Mouse (Mus musculus) intestine, embryonic 14.5 days (tissue): ENCODE results near the gene Armc2. TPM values are rescaled to one million over a fixed set of nuclear protein-coding genes. Genes with fewer than 3 reads are reported as not detected.
A peak's percentile ranks its signal among the peaks of the same experiment; 100 is the strongest.

ENCODE experiments used
- ATAC-seq: fragments of 200-750 bp; cut with Nextera tagmentation; replicated peaks from 2 replicates; pipeline ENCODE4 v1.8.0; 2017; ENCODE audit warnings: low read depth, moderate number of reproducible peaks, moderate TSS enrichment, moderate library complexity; ENCODE audit not compliant: low FRiP score, low TSS enrichment
- DNase-seq: peaks from one replicate; pipeline ENCODE4 v3.0.0-alpha.2; 2018; ENCODE audit warnings: low spot score
- H3K27ac ChIP-seq: fragments of 300-500 bp; sonication (generic); 2 replicates; pipeline ENCODE4 v1.5.1; 2014; ENCODE audit warnings: low read depth, mild to moderate bottlenecking, control low read depth
- H3K27me3 ChIP-seq: fragments of 300-500 bp; sonication (generic); replicated peaks from 2 replicates; pipeline ENCODE4 v1.6.1; 2014; ENCODE audit warnings: low read length, control low read depth; ENCODE audit not compliant: control insufficient read depth, insufficient read depth
- H3K36me3 ChIP-seq: fragments of 300-500 bp; sonication (generic); 2 replicates; pipeline ENCODE4 v1.6.1; 2014; ENCODE audit warnings: low read length, control low read depth; ENCODE audit not compliant: control insufficient read depth, insufficient read depth
- H3K4me1 ChIP-seq: fragments of 300-500 bp; sonication (generic); replicated peaks from 2 replicates; pipeline ENCODE4 v1.6.1; 2014; ENCODE audit warnings: low read length, control low read depth, mixed read lengths; ENCODE audit not compliant: control insufficient read depth, insufficient read depth
- H3K4me2 ChIP-seq: fragments of 300-500 bp; sonication (generic); 2 replicates; pipeline ENCODE4 v1.6.1; 2014; ENCODE audit warnings: low read length
- H3K4me3 ChIP-seq: fragments of 300-500 bp; sonication (generic); 2 replicates; pipeline ENCODE4 v1.5.1; 2014; ENCODE audit warnings: low read depth, low read length, control low read depth, mixed read lengths
- H3K9ac ChIP-seq: fragments of 300-500 bp; sonication (generic); 2 replicates; pipeline ENCODE4 v1.6.1; 2014; ENCODE audit warnings: mild to moderate bottlenecking, low read length
- H3K9me3 ChIP-seq: fragments of 300-500 bp; sonication (generic); 2 replicates; pipeline ENCODE4 v1.6.1; 2016; ENCODE audit warnings: low read length, control low read depth; ENCODE audit not compliant: control insufficient read depth
- WGBS: fragments of 180-500 bp; shearing (Covaris S2); extraction: QIAGEN DNeasy Blood & Tissue Kit; methylation state at CpG from one replicate; pipeline ENCODE4 v1.1.7; 2014; 5-methylcytosine and 5-hydroxymethylcytosine counted together
- polyA plus RNA-seq: library from polyadenylated mRNA; unstranded; fragments of >200 nt; fragmentation: Nextera tagmentation; extraction: Ambion mirVana; gene quantifications from 2 replicates; pipeline ENCODE4 v1.2.1, GENCODE M21; 2014

Armc2 gene
- 1.1 and 1.7 TPM in 2 replicates for polyA plus RNA-seq

DNA sequence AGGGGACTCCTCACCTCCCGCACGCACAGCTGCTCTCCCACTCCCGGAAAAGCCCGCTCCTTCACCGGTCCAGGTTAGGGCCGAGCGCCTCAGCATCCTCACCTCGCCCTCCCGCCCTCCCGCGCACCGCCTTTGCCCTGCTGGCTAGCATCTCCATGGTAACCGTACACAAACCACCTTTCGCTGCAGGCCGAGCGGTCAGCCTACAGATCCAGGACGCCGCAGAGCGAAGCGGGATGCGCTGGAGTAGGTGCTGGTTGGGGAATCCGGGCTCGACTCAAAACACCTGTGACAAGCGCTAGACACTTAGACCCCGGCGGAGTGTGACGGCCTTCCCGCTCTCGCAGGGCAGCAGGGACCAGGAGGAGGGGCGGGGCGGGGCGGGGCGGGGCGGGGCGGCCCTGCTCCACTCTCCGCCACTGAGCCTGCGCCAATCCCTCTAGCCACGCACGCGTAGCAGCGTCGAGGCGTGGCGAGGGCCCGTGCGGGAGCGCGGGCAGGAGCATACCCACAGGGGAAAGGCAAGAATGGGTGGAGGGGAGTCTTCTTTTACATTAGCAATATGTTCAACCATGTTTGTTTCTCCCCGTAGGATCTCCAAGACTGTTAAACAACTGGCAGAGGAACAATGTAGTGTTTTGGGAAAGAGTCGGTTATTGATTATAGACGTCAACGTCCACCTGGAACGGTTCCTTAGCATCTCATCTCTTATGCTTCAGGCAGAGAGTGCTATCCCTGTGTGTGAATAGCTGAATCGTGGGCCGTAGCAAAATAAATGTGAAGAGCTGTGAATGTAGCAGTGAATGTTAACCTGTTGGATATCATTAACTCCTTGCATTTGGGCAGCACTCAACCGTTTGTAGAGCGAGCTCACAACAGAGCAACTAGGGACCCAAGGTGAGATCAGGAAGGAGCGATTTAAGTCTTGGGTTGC, at the start of gene Armc2:
TSS of gene Armc2 (minus strand) at position 427 of the 934 bp plus-strand sequence.
- ATAC-seq (peak; percentile 96), DNase-seq (peak; percentile 83)
- 0 out of 2 replicates have a peak, but pooled peaks cover 6% of the 10 kb centered on the region for H3K27me3 ChIP-seq
- 2% methylated on average over 58 of the region's 58 CpGs for WGBS
- H3K36me3 ChIP-seq, result no peaks in the 10 kb centered on the region
- H3K27ac ChIP-seq, result no peak within 1 kb of the TSS
- peak within 1 kb of the TSS; percentile 11; the same call in 1 of the 2 replicates for H3K9ac ChIP-seq
- peak within 1 kb of the TSS; percentile 53 for H3K4me3 ChIP-seq
- H3K4me1 ChIP-seq, result no peaks in the 10 kb centered on the region; the same call in 1 of the 2 replicates
- peak within 1 kb of the TSS; percentile 49 for H3K4me2 ChIP-seq
- H3K9me3 ChIP-seq, result no peaks in the 10 kb centered on the region

DNA sequence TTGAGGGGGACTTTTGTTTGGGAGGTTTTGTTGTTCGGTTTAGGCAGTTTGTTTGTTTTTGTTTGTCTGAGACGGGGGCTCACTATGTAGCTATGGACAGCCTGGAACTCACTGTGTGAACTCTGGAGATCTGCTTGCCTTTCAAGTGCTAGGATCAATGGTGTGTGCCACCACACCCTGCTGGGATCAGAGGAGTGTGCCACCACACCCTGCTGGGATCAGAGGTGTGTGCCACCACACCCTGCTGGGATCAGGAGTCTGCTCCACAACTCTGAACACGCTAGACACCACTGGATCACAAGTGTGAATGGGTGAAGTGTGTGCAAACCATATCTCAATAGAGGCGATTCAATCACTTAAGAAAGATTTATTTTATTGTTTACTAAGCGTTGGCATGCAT, 46.2 kb upstream of the Armc2 start:
- Histone ChIP-seq H3K27ac (no peak overlapping the region), H3K4me2 (no peak overlapping the region), H3K4me3 (no peak overlapping the region), H3K9me3 (no peaks in the 10 kb centered on the region), H3K27me3 (no peaks in the 10 kb centered on the region), H3K36me3 (no peaks in the 10 kb centered on the region), H3K9ac (no peak overlapping the region), H3K4me1 (no peaks in the 10 kb centered on the region)
- 42% methylated on average over 5 of the region's 5 CpGs for WGBS
- DNase-seq (no peak), ATAC-seq (no peak)

DNA sequence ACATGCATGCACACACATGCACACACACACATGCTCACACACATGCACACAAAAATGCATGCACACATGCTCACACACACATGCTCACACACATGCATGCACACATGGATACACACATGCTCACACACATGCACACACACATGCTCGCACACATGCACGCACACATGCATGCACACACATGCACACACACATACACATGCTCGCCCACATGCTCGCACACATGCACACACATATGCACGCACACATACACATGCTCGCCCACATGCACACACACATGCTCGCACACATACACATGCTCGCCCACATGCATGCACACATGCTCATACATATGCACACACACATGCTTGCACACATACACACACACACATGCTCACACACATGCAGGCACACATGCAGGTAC, 41.3 kb upstream of the Armc2 start:
- Histone ChIP-seq H3K27me3 (no peaks in the 10 kb centered on the region), H3K4me2 (no peak overlapping the region), H3K9ac (no peak overlapping the region), H3K36me3 (no peaks in the 10 kb centered on the region), H3K4me1 (no peaks in the 10 kb centered on the region), H3K4me3 (no peak overlapping the region), H3K27ac (no peak overlapping the region), H3K9me3 (no peaks in the 10 kb centered on the region)
- 96% methylated on average over 8 of the region's 8 CpGs for WGBS
- DNase-seq, result no peak
- no peak for ATAC-seq

DNA sequence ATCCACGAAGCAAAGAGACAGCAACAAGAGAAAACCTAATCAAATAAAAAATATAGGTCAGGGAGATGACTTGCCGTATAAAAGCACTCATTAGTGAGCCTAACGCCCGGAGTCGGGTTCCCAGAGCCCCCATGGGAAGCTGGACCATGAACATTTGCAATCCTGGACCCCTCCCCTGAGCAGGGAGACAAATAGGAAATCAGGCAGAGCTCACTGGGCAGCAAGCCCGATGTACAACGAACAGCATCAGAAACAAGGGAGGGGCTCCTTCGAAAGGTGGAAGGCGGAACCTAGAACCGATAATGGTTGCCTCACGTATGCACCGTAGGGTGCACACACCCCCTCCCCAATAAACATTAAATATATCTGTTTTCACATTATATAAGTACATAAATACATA, 39.5 kb upstream of the Armc2 start:
- ATAC-seq (no peak), DNase-seq (no peak)
- Histone ChIP-seq H3K27ac (no peak overlapping the region), H3K36me3 (no peaks in the 10 kb centered on the region), H3K9ac (no peak overlapping the region), H3K4me3 (no peak overlapping the region), H3K4me2 (no peak overlapping the region), H3K27me3 (no peaks in the 10 kb centered on the region), H3K4me1 (no peaks in the 10 kb centered on the region), H3K9me3 (no peaks in the 10 kb centered on the region)
- WGBS, result 76% methylated on average over 12 of the region's 12 CpGs

DNA sequence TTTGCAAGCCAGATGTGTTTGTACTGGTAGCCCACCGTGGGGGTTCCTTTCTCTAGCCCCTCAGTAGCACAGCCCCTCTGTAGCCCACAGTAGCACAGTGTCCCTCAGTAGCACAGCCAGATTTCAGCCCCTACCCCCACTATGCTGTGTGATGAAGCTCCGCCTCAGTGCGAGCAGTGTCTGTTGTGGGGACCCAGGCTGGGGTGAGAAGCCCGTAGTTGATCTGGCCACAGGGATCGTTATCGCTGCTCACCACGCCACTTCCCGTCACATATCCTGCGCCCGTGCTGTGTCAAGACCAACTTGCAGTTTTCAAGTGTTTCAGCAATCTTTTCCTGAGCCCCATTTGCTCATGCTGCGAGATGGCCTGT, 39.0 kb upstream of the Armc2 start:
- H3K4me1 ChIP-seq, result no peaks in the 10 kb centered on the region
- no peak for DNase-seq
- 49% methylated on average over 11 of the region's 11 CpGs for WGBS
- no peak for ATAC-seq
- H3K4me2 ChIP-seq, result no peak overlapping the region
- no peak overlapping the region for H3K27ac ChIP-seq
- no peaks in the 10 kb centered on the region for H3K36me3 ChIP-seq
- no peak overlapping the region for H3K4me3 ChIP-seq
- H3K9me3 ChIP-seq, result no peaks in the 10 kb centered on the region
- H3K9ac ChIP-seq, result no peak overlapping the region
- no peaks in the 10 kb centered on the region for H3K27me3 ChIP-seq

DNA sequence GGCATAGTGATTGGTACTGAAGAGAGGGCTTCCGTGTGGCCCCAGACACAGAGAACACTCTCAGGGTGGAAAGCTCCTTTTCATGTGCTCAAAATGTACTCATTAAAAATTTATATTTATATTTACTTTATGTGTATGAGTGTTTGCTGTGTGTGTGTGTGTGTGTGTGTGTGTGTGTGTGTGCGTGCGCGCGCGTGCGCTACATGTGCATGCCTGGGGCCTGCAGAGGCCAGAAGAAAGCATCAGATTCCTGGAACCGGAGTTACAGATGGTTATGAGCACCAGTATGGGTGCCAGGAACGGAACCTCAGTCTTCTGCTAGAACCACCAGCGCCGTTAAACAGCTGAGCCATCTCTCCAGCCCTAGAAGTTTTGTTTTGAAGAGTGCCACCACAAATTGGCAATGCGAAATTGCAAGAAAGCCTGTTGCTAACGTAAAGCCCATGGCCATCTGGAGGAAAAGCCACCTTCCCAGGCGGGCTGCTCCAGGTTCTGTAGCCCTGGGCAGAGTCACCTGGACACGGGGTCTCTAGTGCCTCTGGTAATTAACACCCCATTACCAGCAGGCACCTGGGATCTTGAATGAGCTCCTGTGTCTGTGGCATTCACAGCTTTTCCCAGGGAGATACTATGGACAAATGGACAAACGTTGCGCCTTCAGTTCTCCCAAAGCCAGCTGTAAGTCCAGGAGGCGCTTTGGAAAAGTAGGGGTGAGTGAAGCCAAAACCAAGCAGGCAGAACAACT, 38.4 kb upstream of the Armc2 start:
- WGBS, result 85% methylated on average over 18 of the region's 18 CpGs
- Histone ChIP-seq H3K9me3 (no peaks in the 10 kb centered on the region), H3K27ac (no peak overlapping the region), H3K4me2 (no peak overlapping the region), H3K4me1 (no peaks in the 10 kb centered on the region), H3K9ac (no peak overlapping the region), H3K27me3 (no peaks in the 10 kb centered on the region), H3K4me3 (no peak overlapping the region), H3K36me3 (no peaks in the 10 kb centered on the region)
- DNase-seq, result no peak
- ATAC-seq, result no peak

DNA sequence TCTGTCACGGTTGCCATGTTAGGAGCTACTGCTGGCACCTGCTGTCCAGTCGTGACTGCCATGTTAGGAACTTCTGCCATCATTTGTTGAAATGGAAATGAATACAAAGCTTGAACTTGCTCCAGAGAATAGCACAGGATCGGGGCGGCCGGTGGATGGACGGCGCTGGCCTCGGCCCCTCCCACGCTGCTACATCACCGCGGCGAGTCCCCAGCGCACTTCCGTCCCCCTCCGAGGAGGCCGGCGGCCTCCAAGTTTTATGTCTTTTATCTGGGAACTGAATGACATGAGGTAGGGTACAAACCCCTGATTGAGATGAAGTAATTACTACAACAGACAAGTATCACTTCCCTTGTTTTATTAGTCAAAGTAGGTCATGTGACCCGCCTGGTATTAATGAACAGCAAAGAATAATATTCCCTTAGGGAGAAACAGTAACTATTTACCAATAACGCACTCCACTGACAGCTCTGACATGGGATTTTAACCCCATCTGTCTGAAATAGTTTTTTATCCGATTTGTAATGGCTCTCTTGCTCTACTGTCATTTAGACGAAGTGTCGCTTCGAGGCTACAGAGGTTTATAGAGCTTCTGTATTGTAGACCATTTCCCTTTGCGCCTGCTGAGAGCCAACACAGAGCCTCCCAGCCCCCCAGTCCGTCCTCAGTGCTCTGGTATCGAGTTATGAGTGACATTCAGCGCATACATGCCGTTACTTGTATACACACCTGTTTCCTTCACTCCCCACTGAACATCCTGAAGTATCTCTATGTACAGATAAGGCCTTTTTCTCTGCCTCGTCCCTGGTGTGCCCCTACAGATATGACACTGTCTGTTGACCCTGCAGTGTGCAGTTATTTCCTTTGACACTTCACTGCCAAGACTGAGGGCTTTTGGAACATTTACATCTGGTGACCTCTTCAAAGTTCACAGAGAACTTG, 37.3 kb upstream of the Armc2 start:
- Histone ChIP-seq H3K27ac (no peak overlapping the region), H3K4me1 (no peaks in the 10 kb centered on the region), H3K4me3 (no peak overlapping the region), H3K9ac (no peak overlapping the region), H3K4me2 (0 out of 2 replicates have a peak overlapping the region, but pooled peaks have one; percentile 4), H3K27me3 (no peaks in the 10 kb centered on the region), H3K36me3 (no peaks in the 10 kb centered on the region), H3K9me3 (no peaks in the 10 kb centered on the region)
- WGBS, result 63% methylated on average over 27 of the region's 29 CpGs
- ATAC-seq (0 out of 2 replicates have a peak, but pooled peaks have one; percentile 32), DNase-seq (no peak)

DNA sequence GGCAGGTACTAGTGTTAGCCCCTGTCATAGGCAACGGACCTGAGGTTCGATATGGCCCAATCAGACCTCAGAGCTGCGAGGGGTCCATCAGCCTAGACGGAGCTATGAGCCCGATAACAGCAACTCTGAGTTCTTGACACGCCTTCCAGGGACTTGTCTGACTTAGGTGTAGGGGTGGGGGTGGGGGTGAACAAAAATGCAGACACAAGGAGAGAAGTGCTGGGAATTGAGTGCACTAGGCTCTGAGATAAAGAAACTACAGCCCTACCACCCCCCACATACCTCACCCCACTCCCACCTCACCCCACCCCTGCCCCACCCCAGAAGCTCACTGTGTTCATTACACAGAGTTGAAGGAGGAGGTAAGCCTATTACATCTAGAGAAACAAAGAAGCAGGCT, 32.8 kb upstream of the Armc2 start:
- H3K36me3 ChIP-seq, result no peaks in the 10 kb centered on the region
- no peak for ATAC-seq

More for the DNA sequence above, 32.8 kb upstream of the Armc2 start:
- Histone ChIP-seq H3K9me3 (no peaks in the 10 kb centered on the region), H3K9ac (no peak overlapping the region), H3K4me3 (no peak overlapping the region), H3K27me3 (no peaks in the 10 kb centered on the region), H3K4me1 (no peaks in the 10 kb centered on the region), H3K27ac (no peak overlapping the region), H3K4me2 (no peak overlapping the region)
- 78% methylated on average over 6 of the region's 6 CpGs for WGBS
- no peak for DNase-seq
